Mouse (Mus musculus) embryonic facial prominence, embryonic 11.5 days (tissue): ENCODE results near the gene Agr3. TPM values are rescaled to one million over a fixed set of nuclear protein-coding genes. Genes with fewer than 3 reads are reported as not detected.
A peak's percentile ranks its signal among the peaks of the same experiment; 100 is the strongest.

Source experiments
- ATAC-seq: fragments of 200-750 bp; cut with Nextera tagmentation; replicated peaks from 2 replicates; pipeline ENCODE4 v1.8.0; 2017; ENCODE audit warnings: low read depth; ENCODE audit not compliant: insufficient number of reproducible peaks, low FRiP score, low TSS enrichment
- DNase-seq: peaks from one replicate; pipeline ENCODE4 v3.0.0-alpha.2; 2015; ENCODE audit warnings: low spot score
- H3K27ac ChIP-seq: fragments of 300-500 bp; sonication (generic); replicated peaks from 2 replicates; pipeline ENCODE4 v1.5.1; 2014; ENCODE audit warnings: mild to moderate bottlenecking, low read depth, low read length, control low read depth
- H3K27me3 ChIP-seq: fragments of 300-500 bp; sonication (generic); 2 replicates; pipeline ENCODE4 v1.6.1; 2014; ENCODE audit warnings: mild to moderate bottlenecking, low read length, moderate library complexity, mixed read lengths; ENCODE audit not compliant: control insufficient read depth, insufficient read depth
- H3K36me3 ChIP-seq: fragments of 300-500 bp; sonication (generic); replicated peaks from 2 replicates; pipeline ENCODE4 v1.6.1; 2014; ENCODE audit warnings: low read depth, mild to moderate bottlenecking, low read length, moderate library complexity, mixed read lengths; ENCODE audit not compliant: control insufficient read depth, insufficient read depth
- H3K4me1 ChIP-seq: fragments of 300-500 bp; sonication (generic); 2 replicates; pipeline ENCODE4 v1.6.1; 2014; ENCODE audit warnings: low read length, mixed read lengths; ENCODE audit not compliant: control insufficient read depth, insufficient read depth
- H3K4me2 ChIP-seq: fragments of 300-500 bp; sonication (generic); 2 replicates; pipeline ENCODE4 v1.6.1; 2014; ENCODE audit warnings: low read depth, mild to moderate bottlenecking, control low read depth, low read length, moderate library complexity
- H3K4me3 ChIP-seq: fragments of 300-500 bp; sonication (generic); 2 replicates; pipeline ENCODE4 v1.5.1; 2014; ENCODE audit warnings: low read depth, low read length, control low read depth
- H3K9ac ChIP-seq: fragments of 300-500 bp; sonication (generic); replicated peaks from 2 replicates; pipeline ENCODE4 v1.6.1; 2014; ENCODE audit warnings: mild to moderate bottlenecking, control low read depth, low read length
- H3K9me3 ChIP-seq: fragments of 300-500 bp; sonication (generic); replicated peaks from 2 replicates; pipeline ENCODE4 v1.6.1; 2016; ENCODE audit warnings: mild to moderate bottlenecking, low read length, inconsistent platforms, mixed read lengths; ENCODE audit not compliant: control insufficient read depth
- WGBS: fragments of 180-500 bp; shearing (Covaris S2); extraction: QIAGEN DNeasy Blood & Tissue Kit; methylation state at CpG from one replicate; pipeline ENCODE4 v1.1.7; 2014; 5-methylcytosine and 5-hydroxymethylcytosine counted together
- polyA plus RNA-seq: library from polyadenylated mRNA; unstranded; fragments of >200 nt; fragmentation: Nextera tagmentation; extraction: Ambion mirVana; gene quantifications from 2 replicates; pipeline ENCODE4 v1.2.1, GENCODE M21; 2014

Gene Agr3
- 0.89 and 1.2 TPM in 2 replicates for polyA plus RNA-seq

DNA sequence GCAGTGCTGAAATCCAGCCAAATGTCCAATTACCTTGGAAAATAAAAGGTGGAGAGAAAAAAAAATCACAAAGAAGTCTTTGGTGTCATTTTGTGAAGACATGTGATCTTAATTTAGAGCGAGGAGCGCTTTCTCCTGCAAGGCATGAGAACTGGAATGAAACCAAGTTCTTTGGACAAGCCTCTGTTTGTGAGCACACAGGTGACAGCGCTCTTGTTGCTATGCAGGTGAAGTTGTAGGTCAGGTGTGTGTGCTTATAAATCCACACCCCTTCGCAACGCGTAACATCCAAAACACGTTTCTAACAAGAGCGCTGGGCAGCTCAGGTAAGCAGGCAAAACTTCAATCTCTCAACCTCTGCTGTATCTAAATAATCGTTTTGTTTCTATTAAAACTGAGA lies at the start of gene Agr3:
Agr3 (plus strand) TSS at position 219 of the 400 bp plus-strand sequence.
- Histone ChIP-seq H3K4me3 (no peak within 1 kb of the TSS), H3K36me3 (no peaks in the 10 kb centered on the region), H3K27me3 (no peaks in the 10 kb centered on the region), H3K9ac (no peak within 1 kb of the TSS), H3K4me2 (no peak within 1 kb of the TSS), H3K4me1 (no peaks in the 10 kb centered on the region), H3K27ac (no peak within 1 kb of the TSS), H3K9me3 (no peaks in the 10 kb centered on the region)
- 83% methylated on average over 9 of the region's 9 CpGs for WGBS
- ATAC-seq (no peak), DNase-seq (no peak)

DNA sequence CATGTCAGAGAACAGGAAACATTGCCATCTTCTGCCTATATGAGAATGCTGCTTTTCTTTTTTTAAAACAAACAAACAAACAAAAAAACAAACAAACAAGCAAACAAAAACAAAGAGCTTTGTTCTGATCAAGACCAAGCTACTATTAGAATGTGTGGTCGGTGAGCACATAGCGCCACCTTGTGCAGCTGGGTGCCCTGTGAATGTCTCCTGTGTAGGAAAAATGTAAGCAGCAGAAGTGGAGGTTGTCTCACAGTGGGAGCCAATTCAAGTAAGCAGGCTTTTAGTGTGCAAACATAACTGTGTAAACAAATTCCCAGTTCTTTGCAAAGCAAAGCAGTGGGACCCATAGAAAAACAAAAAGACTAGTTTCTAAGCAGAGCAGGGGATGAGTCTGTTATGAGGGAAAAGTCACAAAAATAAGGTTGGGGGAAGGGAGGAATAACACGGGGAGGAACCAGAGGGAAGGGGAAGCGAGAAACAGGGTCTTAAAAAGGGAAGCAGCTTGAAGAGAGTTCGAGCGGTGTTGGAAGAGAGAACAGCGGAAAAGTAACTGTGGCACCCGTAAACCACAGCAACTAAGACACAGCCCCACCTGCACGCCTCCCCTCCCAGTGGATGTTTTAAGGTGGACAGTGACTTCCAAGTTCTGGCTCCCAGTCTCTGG lies 40.4 kb upstream of the Agr3 start:
- no peaks in the 10 kb centered on the region for H3K36me3 ChIP-seq
- H3K27ac ChIP-seq: no peak overlapping the region
- H3K4me1 ChIP-seq: no peaks in the 10 kb centered on the region
- no peak overlapping the region for H3K4me2 ChIP-seq
- no peak overlapping the region for H3K9ac ChIP-seq
- ATAC-seq (no peak), DNase-seq (no peak)
- H3K4me3 ChIP-seq: no peak overlapping the region
- 61% methylated on average over 9 of the region's 9 CpGs for WGBS
- H3K27me3 ChIP-seq: no peaks in the 10 kb centered on the region
- H3K9me3 ChIP-seq: no peaks in the 10 kb centered on the region

DNA sequence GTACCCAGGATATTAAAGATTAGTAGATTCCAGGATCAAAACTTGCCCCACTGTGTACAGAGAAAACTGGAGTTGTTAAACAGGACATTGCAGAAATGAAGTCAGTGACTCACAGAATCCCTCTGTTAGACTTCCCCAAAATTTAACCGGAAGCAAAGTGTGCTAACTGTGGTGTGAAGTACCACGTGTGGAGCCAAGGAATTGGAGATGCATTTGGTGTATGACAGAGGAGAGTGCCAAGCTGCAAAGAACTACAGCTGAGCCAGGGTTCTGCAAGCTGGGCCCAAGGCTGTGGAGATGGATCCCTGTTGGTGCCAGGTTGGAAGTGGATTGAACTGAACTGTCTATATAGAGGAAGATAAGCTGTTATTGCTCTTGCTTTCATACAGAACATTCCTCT lies 36.0 kb upstream of the Agr3 start:
- no peaks in the 10 kb centered on the region for H3K27me3 ChIP-seq
- H3K4me2 ChIP-seq: no peak overlapping the region

DNA sequence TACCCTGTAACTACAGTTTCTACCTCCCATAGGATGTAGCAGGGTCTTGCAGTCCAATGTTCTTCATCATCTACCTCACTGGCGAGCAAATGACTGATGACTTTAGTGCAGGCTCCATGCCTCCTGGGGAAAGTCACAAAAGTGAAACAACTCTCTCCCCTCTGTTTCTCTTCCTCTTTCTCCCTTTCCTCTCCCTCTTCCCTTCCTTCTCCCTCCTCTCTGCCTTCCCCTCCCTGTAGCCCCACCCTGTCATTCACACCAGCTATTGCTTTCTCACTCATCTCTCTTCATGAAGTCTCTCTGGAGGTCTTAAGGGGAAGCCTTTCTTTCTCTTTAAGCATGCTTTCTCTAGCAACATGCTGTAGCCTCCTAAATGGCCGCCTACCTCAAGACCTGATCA lies 34.7 kb upstream of the Agr3 start:
- H3K27me3 ChIP-seq: no peaks in the 10 kb centered on the region
- WGBS: 73% methylated on average over 2 of the region's 2 CpGs
- no peaks in the 10 kb centered on the region; the same call in none of the 2 replicates for H3K4me1 ChIP-seq
- no peaks in the 10 kb centered on the region for H3K36me3 ChIP-seq
- no peak overlapping the region for H3K4me3 ChIP-seq
- H3K9ac ChIP-seq: no peak overlapping the region
- DNase-seq: no peak
- H3K27ac ChIP-seq: no peak overlapping the region
- no peaks in the 10 kb centered on the region for H3K9me3 ChIP-seq
- no peak for ATAC-seq
- H3K4me2 ChIP-seq: no peak overlapping the region

More for the DNA sequence above, 36.0 kb upstream of the Agr3 start:
- no peak for ATAC-seq
- no peaks in the 10 kb centered on the region; the same call in 1 of the 2 replicates for H3K4me1 ChIP-seq
- H3K9me3 ChIP-seq: no peaks in the 10 kb centered on the region
- H3K36me3 ChIP-seq: no peaks in the 10 kb centered on the region
- no peak overlapping the region for H3K27ac ChIP-seq
- no peak for DNase-seq
- no peak overlapping the region for H3K9ac ChIP-seq
- 75% methylated on average over 2 of the region's 2 CpGs for WGBS
- no peak overlapping the region for H3K4me3 ChIP-seq

DNA sequence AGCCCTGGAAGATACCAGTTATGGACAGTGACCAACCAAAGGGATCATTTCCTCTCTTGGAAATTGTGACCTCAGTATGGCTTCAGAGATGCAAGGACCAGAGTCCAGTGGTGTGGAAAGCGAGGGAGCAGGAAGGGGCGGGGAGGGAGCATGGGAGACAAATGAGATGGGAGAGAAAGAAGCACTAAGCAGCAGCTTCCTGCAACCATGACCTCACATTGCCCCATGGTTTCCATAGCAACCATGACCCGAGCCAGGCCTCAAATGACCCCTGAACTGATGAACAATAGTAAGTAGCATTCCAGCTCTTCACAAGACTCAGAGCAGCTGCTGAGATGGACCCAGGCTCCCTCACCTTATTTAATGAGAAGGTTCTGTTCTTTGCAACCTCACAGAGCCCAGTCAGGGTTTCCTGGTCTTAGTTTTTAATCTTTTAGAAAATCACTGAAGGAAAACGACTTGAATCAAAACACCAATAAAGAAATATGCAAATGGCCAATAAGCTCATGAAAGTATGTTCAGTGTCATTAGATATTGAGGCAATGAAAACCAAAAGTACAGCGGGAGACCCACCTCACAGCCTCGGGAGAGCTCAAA lies 31.0 kb upstream of the Agr3 start:
- Histone ChIP-seq H3K36me3 (no peaks in the 10 kb centered on the region), H3K4me3 (no peak overlapping the region), H3K27ac (no peak overlapping the region), H3K4me1 (no peaks in the 10 kb centered on the region; the same call in none of the 2 replicates), H3K9me3 (no peaks in the 10 kb centered on the region), H3K9ac (no peak overlapping the region), H3K27me3 (no peaks in the 10 kb centered on the region), H3K4me2 (no peak overlapping the region)
- WGBS: 39% methylated on average over 6 of the region's 6 CpGs
- ATAC-seq: peak; percentile 75
- DNase-seq: peak; percentile 52

DNA sequence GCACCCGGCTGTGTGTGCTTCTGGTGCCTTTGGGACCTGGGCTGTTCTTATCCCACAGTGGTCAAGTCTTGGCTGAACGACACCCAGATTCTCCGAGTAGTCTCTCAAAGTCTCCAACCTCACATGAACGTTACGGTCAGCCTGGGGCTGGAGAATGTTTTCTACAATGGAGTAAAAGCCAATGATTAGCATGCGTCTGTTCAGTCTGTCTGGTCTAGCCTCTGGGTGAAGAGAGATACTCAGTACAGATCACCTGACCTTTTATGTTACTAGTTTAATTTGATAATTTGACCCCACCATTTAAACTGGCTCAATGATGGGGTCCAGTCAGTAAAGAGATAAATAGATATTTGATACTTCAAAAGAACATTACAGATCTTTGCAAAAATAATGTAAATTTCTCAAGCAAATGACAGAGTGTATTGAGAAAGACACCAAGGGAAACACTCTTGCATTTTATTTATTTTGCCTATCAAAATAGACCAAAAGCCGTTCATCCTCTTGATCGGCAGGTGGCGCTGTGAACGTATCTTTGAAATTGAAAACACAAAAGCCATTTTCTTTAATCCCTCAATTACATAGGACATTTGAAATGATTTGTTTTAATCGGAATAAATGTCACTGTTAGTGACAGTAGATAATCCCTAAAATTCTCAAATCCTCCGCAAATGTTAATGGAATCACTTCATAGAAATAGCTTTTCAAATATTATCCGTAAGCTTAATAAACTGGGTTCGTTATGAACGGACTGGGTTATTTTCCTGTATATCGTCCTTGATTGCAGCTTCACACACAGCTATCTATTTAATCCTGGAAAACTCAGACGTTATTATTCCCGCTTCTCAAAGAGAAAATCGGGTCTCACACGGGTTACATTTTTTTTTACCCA lies 29.3 kb upstream of the Agr3 start:
- H3K27me3 ChIP-seq: no peaks in the 10 kb centered on the region
- H3K9me3 ChIP-seq: no peaks in the 10 kb centered on the region
- no peak overlapping the region for H3K4me3 ChIP-seq
- no peak overlapping the region for H3K9ac ChIP-seq
- H3K27ac ChIP-seq: no peak overlapping the region
- 27% methylated on average over 20 of the region's 20 CpGs for WGBS
- H3K36me3 ChIP-seq: no peaks in the 10 kb centered on the region
- no peaks in the 10 kb centered on the region; the same call in none of the 2 replicates for H3K4me1 ChIP-seq
- ATAC-seq (0 out of 2 replicates have a peak, but pooled peaks have one; percentile 48), DNase-seq (peak; percentile 87)
- H3K4me2 ChIP-seq: no peak overlapping the region

DNA sequence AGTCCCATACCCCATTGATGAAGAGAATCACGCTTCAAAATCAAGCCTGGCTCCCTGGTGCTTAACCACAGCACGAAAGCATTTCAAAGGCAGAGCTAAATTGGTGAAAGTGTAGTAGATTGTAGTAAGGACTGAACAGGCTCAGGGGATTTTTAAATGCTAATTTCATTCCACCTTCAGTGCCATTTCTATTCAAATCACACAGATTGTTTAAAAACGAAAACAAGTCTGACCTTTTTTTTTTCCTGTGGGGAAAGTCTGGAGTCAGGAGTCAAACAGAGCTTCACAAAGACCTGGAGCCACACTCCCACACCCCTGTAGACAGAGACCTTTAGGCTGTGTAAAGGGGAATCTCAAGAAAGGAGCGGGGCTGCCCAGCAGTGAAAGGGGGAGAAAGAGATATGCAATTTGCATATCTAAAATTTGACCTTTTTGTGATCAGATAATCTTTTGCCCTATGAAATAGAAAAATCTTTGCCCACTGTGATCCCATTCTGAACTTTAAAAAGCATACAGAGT lies 28.6 kb upstream of the Agr3 start:
- Histone ChIP-seq H3K9ac (no peak overlapping the region), H3K9me3 (no peaks in the 10 kb centered on the region), H3K4me3 (no peak overlapping the region), H3K4me1 (no peaks in the 10 kb centered on the region; the same call in none of the 2 replicates), H3K27me3 (no peaks in the 10 kb centered on the region), H3K36me3 (no peaks in the 10 kb centered on the region), H3K27ac (no peak overlapping the region), H3K4me2 (no peak overlapping the region)
- 23% methylated on average over 4 of the region's 4 CpGs for WGBS
- ATAC-seq (no peak), DNase-seq (no peak)
